ENCODE assay signal across 8 mouse cellular contexts in genomic region chr14:87417691-87418070, GRCm38 (mm10). TPM values are rescaled to one million over a fixed set of nuclear protein-coding genes. Genes with fewer than 3 reads are reported as not detected.
A peak's percentile ranks its signal among the peaks of the same experiment; 100 is the strongest.
DNase-seq lines count a peak whose midpoint lies in the region; ATAC-seq and TF ChIP-seq lines count a peak whose summit lies in the region.

No protein-coding gene starts in this region.

- H3K9ac ChIP-seq in hindbrain, embryonic 16.5 days (ENCODE audit: low read depth, low read length) = peak overlapping the region; percentile 98
- H3K9ac ChIP-seq in midbrain, postnatal 0 days (replicated peaks; ENCODE audit: low read length, poor library complexity, severe bottlenecking) = no peak overlapping the region

- peak overlapping the region; percentile 77 for H3K4me3 ChIP-seq in layer of hippocampus, adult 2 months
- H3K4me3 ChIP-seq in bone marrow macrophage, adult 2 months (ENCODE audit: insufficient read depth, low read length) = peak overlapping the region; percentile 91
- H3K4me3 ChIP-seq in hindbrain, embryonic 16.5 days (ENCODE audit: low read length) = peak overlapping the region; percentile 90
- peak overlapping the region; percentile 83 for H3K4me3 ChIP-seq in midbrain, postnatal 0 days (ENCODE audit: low read depth, low read length)

- no peak for TF ChIP-seq CTCF in layer of hippocampus, adult 2 months (conservative IDR thresholded peaks at IDR 0.05)
- TF ChIP-seq CTCF in bone marrow macrophage, adult 2 months (IDR thresholded peaks at IDR 0.05; ENCODE audit: low read depth, low read length) = no peak
- TF ChIP-seq CTCF in midbrain, postnatal 0 days (IDR thresholded peaks at IDR 0.05) = no peak

- no peak for ATAC-seq in hindbrain, embryonic 16.5 days
- no peak for ATAC-seq in midbrain, postnatal 0 days (ENCODE audit: low FRiP score)

- H3K27me3 ChIP-seq in hindbrain, embryonic 16.5 days (replicated peaks; ENCODE audit: control insufficient read depth, insufficient read depth, low read length) = no peaks in the 10 kb centered on the region
- H3K27me3 ChIP-seq in midbrain, postnatal 0 days (ENCODE audit: insufficient read depth, low read length) = no peaks in the 10 kb centered on the region

- H3K36me3 ChIP-seq in hindbrain, embryonic 16.5 days (ENCODE audit: control insufficient read depth, insufficient read depth, low read length) = no peaks in the 10 kb centered on the region
- H3K36me3 ChIP-seq in midbrain, postnatal 0 days (ENCODE audit: insufficient read depth, low read length) = no peaks in the 10 kb centered on the region

- TF ChIP-seq POLR2A in bone marrow macrophage, adult 2 months (IDR thresholded peaks at IDR 0.05; ENCODE audit: borderline replicate concordance, low read depth, low read length) = no peak

- no peaks in the 10 kb centered on the region for H3K9me3 ChIP-seq in hindbrain, embryonic 16.5 days (ENCODE audit: control insufficient read depth, low read length)
- no peaks in the 10 kb centered on the region for H3K9me3 ChIP-seq in midbrain, postnatal 0 days (ENCODE audit: low read length)

- peak overlapping the region; percentile 59 for H3K4me2 ChIP-seq in hindbrain, embryonic 16.5 days (ENCODE audit: low read length)
- H3K4me2 ChIP-seq in midbrain, postnatal 0 days (ENCODE audit: low read depth, low read length, poor library complexity, severe bottlenecking) = peak overlapping the region; percentile 87

- DNase-seq in layer of hippocampus, adult 2 months (ENCODE audit: low spot score in 2 of 2) = no peak
- DNase-seq in layer of hippocampus, postnatal 25 days (ENCODE audit: extremely low spot score in 1 of 2, low spot score in 1 of 2) = no peak
- DNase-seq in midbrain, postnatal 0 days (ENCODE audit: low spot score) = no peak
- no peak for DNase-seq in cerebellum, adult 11-12 months
- no peak for DNase-seq in spleen, postnatal 36 days (ENCODE audit: low spot score in 2 of 2)
- DNase-seq in frontal cortex, adult 2 months (ENCODE audit: extremely low spot score in 1 of 2, low spot score in 1 of 2) = no peak

- WGBS in hindbrain, embryonic 16.5 days = 0% methylated on average over 3 of the region's 3 CpGs
- 2% methylated on average over 3 of the region's 3 CpGs for WGBS in midbrain, postnatal 0 days

- H3K4me1 ChIP-seq in bone marrow macrophage, adult 2 months (ENCODE audit: control insufficient read depth, insufficient read depth, low read length) = peaks cover 15% of the 10 kb centered on the region
- peaks cover 10% of the 10 kb centered on the region for H3K4me1 ChIP-seq in hindbrain, embryonic 16.5 days (ENCODE audit: control insufficient read depth, insufficient read depth, low read depth, low read length)
- 0 out of 2 replicates have a peak, but pooled peaks cover 6% of the 10 kb centered on the region for H3K4me1 ChIP-seq in midbrain, postnatal 0 days (ENCODE audit: insufficient read depth, low read length)

- peak overlapping the region; percentile 89 for H3K27ac ChIP-seq in layer of hippocampus, adult 2 months
- peak overlapping the region; percentile 89 for H3K27ac ChIP-seq in bone marrow macrophage, adult 2 months (ENCODE audit: insufficient read depth, low read depth, low read length)
- peak overlapping the region; percentile 99 for H3K27ac ChIP-seq in hindbrain, embryonic 16.5 days (ENCODE audit: low read depth, low read length)
- H3K27ac ChIP-seq in midbrain, postnatal 0 days (ENCODE audit: low read depth, low read length) = peak overlapping the region; percentile 96; the same call in 1 of the 2 replicates

RNA-seq across cellular contexts. Expression of gene Tdrd3, which starts 1.2 kb away (rescaled TPM):
- total RNA-seq in layer of hippocampus, adult 2 months (2021) = 10 to 100 TPM; 25.6 to 26.9 TPM
- total RNA-seq in layer of hippocampus, postnatal 25 days (2021) = 10 to 100 TPM; 25.8 to 28.1 TPM
- polyA plus RNA-seq in bone marrow macrophage, adult 2 months (2012; ENCODE audit: insufficient read depth, insufficient read length, missing spikeins) = 14.8 and 19.4 TPM in 2 replicates
- 37.7 and 41.6 TPM in 2 replicates for polyA plus RNA-seq in hindbrain, embryonic 16.5 days (2015; fragmentation: Nextera tagmentation; extraction: Ambion mirVana)
- total RNA-seq in midbrain, postnatal 0 days (2014; rRNA removed) = 25.7 and 29.3 TPM in 2 replicates
- polyA plus RNA-seq in midbrain, postnatal 0 days (2015; fragmentation: Nextera tagmentation; extraction: Ambion mirVana) = 29.2 and 31.1 TPM in 2 replicates
- polyA plus RNA-seq in frontal cortex, adult 2 months (2012; rRNA removed) = 24.0 and 25.5 TPM in 2 replicates
